ENCODE assay signal across 29 mouse cellular contexts in the genomic region with DNA sequence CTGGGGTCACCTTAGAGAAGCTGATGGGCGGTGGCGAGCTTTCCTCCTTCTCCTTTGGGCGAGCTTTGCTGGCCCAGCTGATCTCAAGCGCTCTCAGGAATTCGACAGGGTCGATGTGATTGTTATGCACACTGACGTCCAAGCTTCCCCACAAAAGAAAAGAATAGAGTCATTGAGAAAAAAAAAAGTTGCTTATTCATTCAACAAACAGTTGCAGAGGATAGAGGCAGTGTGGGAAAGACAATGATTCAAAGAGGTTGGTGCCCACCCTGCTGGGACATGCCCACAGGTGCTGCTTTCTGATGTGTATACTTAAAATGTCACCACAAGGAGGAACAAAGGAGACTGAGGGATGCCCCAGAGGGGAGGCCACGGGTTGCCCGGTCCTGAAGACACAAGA.
DNase-seq lines count a peak whose midpoint lies in the region; ATAC-seq and TF ChIP-seq lines count a peak whose summit lies in the region.
"Had no signal": no experiment of that assay in that cellular context is flagged by ENCODE, and none has a peak within 500 bp of the region (broad histone marks: within the 10 kb centered on the region; RNA-seq: fewer than 3 reads in every experiment).

No protein-coding gene starts in this region.

- no peak overlapping the region for H3K4me2 ChIP-seq in forebrain, embryonic 16.5 days (ENCODE audit: low read length)
- H3K4me2 ChIP-seq in forebrain, embryonic 13.5 days: no peak overlapping the region
- H3K4me2 ChIP-seq: embryonic facial prominence, embryonic 12.5 days; embryonic facial prominence, embryonic 15.5 days; heart, embryonic 12.5 days; heart, embryonic 15.5 days; hindbrain, embryonic 13.5 days had no signal

- peak; percentile 26 for DNase-seq in ES-E14 (ENCODE audit: low read depth, low spot score)
- DNase-seq in ovary, postnatal 14 days (ENCODE audit: low spot score): no peak
- DNase-seq in cerebellum, adult 11 months: no peak
- DNase-seq: adrenal gland, postnatal 10 days; adrenal gland, postnatal 36 days; B cell, adult 2 months; cerebellum, adult 2 months; cerebellum, adult 9-11 months; cerebellum, postnatal 25 days; gastrocnemius, postnatal 25 days; heart, adult 18-20 months; heart, postnatal 10 days; heart, postnatal 36 days; kidney, adult 18-20 months had no signal

- H3K4me3 ChIP-seq in forebrain, embryonic 16.5 days (replicated peaks; ENCODE audit: low read length): no peak overlapping the region
- H3K4me3 ChIP-seq in forebrain, embryonic 13.5 days: no peak overlapping the region
- H3K4me3 ChIP-seq in ES-Bruce4 (ENCODE audit: low read depth, low read length): no peak overlapping the region
- no peak overlapping the region for H3K4me3 ChIP-seq in ES-E14 (ENCODE audit: insufficient read depth in 1 of 2, low read depth in 1 of 2, low read length in 2 of 2, poor library complexity in 1 of 2, severe bottlenecking in 1 of 2)
- H3K4me3 ChIP-seq: embryonic facial prominence, embryonic 12.5 days; embryonic facial prominence, embryonic 15.5 days; heart, embryonic 12.5 days; heart, embryonic 15.5 days; hindbrain, embryonic 10.5 days; hindbrain, embryonic 13.5 days had no signal

- H3K36me3 ChIP-seq in forebrain, embryonic 16.5 days (ENCODE audit: control insufficient read depth, insufficient read depth): no peaks in the 10 kb centered on the region
- no peaks in the 10 kb centered on the region for H3K36me3 ChIP-seq in forebrain, embryonic 13.5 days (ENCODE audit: poor library complexity, severe bottlenecking)
- H3K36me3 ChIP-seq in ES-Bruce4 (ENCODE audit: control insufficient read depth, insufficient read depth, low read length, poor library complexity, severe bottlenecking): no peaks in the 10 kb centered on the region
- no peaks in the 10 kb centered on the region for H3K36me3 ChIP-seq in ES-E14 (ENCODE audit: control insufficient read depth, insufficient read depth, low read length, poor library complexity, severe bottlenecking)
- H3K36me3 ChIP-seq: embryonic facial prominence, embryonic 12.5 days; embryonic facial prominence, embryonic 15.5 days; G1E; heart, embryonic 12.5 days; heart, embryonic 15.5 days; hindbrain, embryonic 10.5 days; hindbrain, embryonic 13.5 days had no signal

- no peak for ATAC-seq in forebrain, embryonic 16.5 days
- ATAC-seq in forebrain, embryonic 13.5 days: no peak
- ATAC-seq: activated CD4-positive, CD25-positive, alpha-beta regulatory T cell, adult 4 months; inflammation-experienced regulatory T-cells, adult 6 months; intestine, embryonic 16.5 days; Patski had no signal

- TF ChIP-seq EP300 in ES-Bruce4 (IDR thresholded peaks at IDR 0.05; ENCODE audit: insufficient read depth, low read depth, low read length): peak; percentile 52; the same call in 1 of the 2 replicates

- TF ChIP-seq POLR2A in ES-Bruce4 (IDR thresholded peaks at IDR 0.05; ENCODE audit: insufficient read depth, low read length): no peak

- peaks cover 13% of the 10 kb centered on the region for H3K4me1 ChIP-seq in forebrain, embryonic 16.5 days (replicated peaks; ENCODE audit: control insufficient read depth, insufficient read depth, low read length)
- H3K4me1 ChIP-seq in forebrain, embryonic 13.5 days: peaks cover 9% of the 10 kb centered on the region; the same call in 1 of the 2 replicates
- H3K4me1 ChIP-seq in ES-Bruce4 (ENCODE audit: control insufficient read depth, insufficient read depth, low read length) (peaks cover 3% of the 10 kb centered on the region), ES-E14 (ENCODE audit: control insufficient read depth in 2 of 2, insufficient read depth in 2 of 2, low read length in 2 of 2, poor library complexity in 1 of 2) (0 out of 4 replicates have a peak, but pooled peaks cover 0 to 2% of the 10 kb centered on the region in 2 experiments)
- H3K4me1 ChIP-seq: embryonic facial prominence, embryonic 12.5 days; embryonic facial prominence, embryonic 15.5 days; heart, embryonic 12.5 days; heart, embryonic 15.5 days had no signal

- no peaks in the 10 kb centered on the region for H3K9me3 ChIP-seq in forebrain, embryonic 16.5 days (ENCODE audit: control insufficient read depth, low read length)
- no peaks in the 10 kb centered on the region for H3K9me3 ChIP-seq in forebrain, embryonic 13.5 days (replicated peaks)
- H3K9me3 ChIP-seq in ES-Bruce4 (replicated peaks; ENCODE audit: control insufficient read depth, insufficient read depth, low read length, poor library complexity, severe bottlenecking) (no peaks in the 10 kb centered on the region), ES-E14 (ENCODE audit: control insufficient read depth, insufficient read depth, low read depth, low read length) (no peaks in the 10 kb centered on the region)
- H3K9me3 ChIP-seq: embryonic facial prominence, embryonic 12.5 days; embryonic facial prominence, embryonic 15.5 days; heart, embryonic 12.5 days; heart, embryonic 15.5 days; hindbrain, embryonic 10.5 days; hindbrain, embryonic 13.5 days had no signal

- H3K9ac ChIP-seq in forebrain, embryonic 16.5 days (replicated peaks; ENCODE audit: low read depth, low read length): no peak overlapping the region
- H3K9ac ChIP-seq in forebrain, embryonic 13.5 days: no peak overlapping the region
- H3K9ac ChIP-seq in ES-Bruce4 (ENCODE audit: low read depth, poor library complexity, severe bottlenecking) (no peak overlapping the region), ES-E14 (ENCODE audit: insufficient read depth, low read depth, low read length, poor library complexity, severe bottlenecking) (no peak overlapping the region)
- H3K9ac ChIP-seq: embryonic facial prominence, embryonic 12.5 days; embryonic facial prominence, embryonic 15.5 days; heart, embryonic 12.5 days; heart, embryonic 15.5 days; hindbrain, embryonic 13.5 days had no signal

- in situ Hi-C loops in ES-E14 (cut with MboI; ENCODE audit: low sequenced_read_pairs in 2 of 2, unreplicated experiment in 2 of 2): no loop called here

- 20% methylated on average over 9 of the region's 9 CpGs for WGBS in forebrain, embryonic 16.5 days
- WGBS in forebrain, embryonic 13.5 days: 17% methylated on average over 9 of the region's 9 CpGs

- H3K27me3 ChIP-seq in forebrain, embryonic 16.5 days (replicated peaks; ENCODE audit: control insufficient read depth, insufficient read depth, low read length): no peaks in the 10 kb centered on the region
- H3K27me3 ChIP-seq in forebrain, embryonic 13.5 days: no peaks in the 10 kb centered on the region
- no peaks in the 10 kb centered on the region for H3K27me3 ChIP-seq in ES-Bruce4 (ENCODE audit: control insufficient read depth, insufficient read depth, low read length, poor library complexity, severe bottlenecking)
- H3K27me3 ChIP-seq: embryonic facial prominence, embryonic 12.5 days; embryonic facial prominence, embryonic 15.5 days had no signal

- no peak for TF ChIP-seq CTCF in ES-Bruce4 (IDR thresholded peaks at IDR 0.05; ENCODE audit: low read depth, low read length)

- peak overlapping the region; percentile 40 for H3K27ac ChIP-seq in forebrain, embryonic 16.5 days (ENCODE audit: low read length)
- no peak overlapping the region for H3K27ac ChIP-seq in forebrain, embryonic 13.5 days
- no peak overlapping the region for H3K27ac ChIP-seq in ES-Bruce4 (ENCODE audit: insufficient read depth, low read length)
- no peak overlapping the region for H3K27ac ChIP-seq in ES-E14 (ENCODE audit: insufficient read depth, low read depth, low read length, poor library complexity, severe bottlenecking)
- H3K27ac ChIP-seq: embryonic facial prominence, embryonic 12.5 days; embryonic facial prominence, embryonic 15.5 days; heart, embryonic 15.5 days; hindbrain, embryonic 10.5 days; hindbrain, embryonic 13.5 days; hindbrain, postnatal 0 days had no signal

TF ChIP-seq in ES-E14, 5 proteins besides CTCF, POLR2A, EP300 and RAD21:
- TF ChIP-seq HCFC1 (IDR thresholded peaks at IDR 0.05; ENCODE audit: borderline replicate concordance, insufficient read depth, low read length) (no peak), MAFK (IDR thresholded peaks at IDR 0.05; ENCODE audit: insufficient read depth, low read depth, low read length) (0 out of 2 replicates have a peak, but pooled peaks have one; percentile 20), ZC3H11A (IDR thresholded peaks at IDR 0.05; ENCODE audit: borderline replicate concordance, low read depth, low read length) (no peak), CHD2 (IDR thresholded peaks at IDR 0.05; ENCODE audit: low read depth, low read length) (no peak), ZNF384 (IDR thresholded peaks at IDR 0.05; ENCODE audit: low read depth, low read length) (peak; percentile 87)
